Mouse (Mus musculus): ENCODE results near the gene Faap100. TPM values are rescaled to one million over a fixed set of nuclear protein-coding genes. Genes with fewer than 3 reads are reported as not detected.
A peak's percentile ranks its signal among the peaks of the same experiment; 100 is the strongest.

The Faap100 gene
- total and polyA plus RNA-seq, 2 experiments from 2014 or later: 109 to 180 TPM

DNA sequence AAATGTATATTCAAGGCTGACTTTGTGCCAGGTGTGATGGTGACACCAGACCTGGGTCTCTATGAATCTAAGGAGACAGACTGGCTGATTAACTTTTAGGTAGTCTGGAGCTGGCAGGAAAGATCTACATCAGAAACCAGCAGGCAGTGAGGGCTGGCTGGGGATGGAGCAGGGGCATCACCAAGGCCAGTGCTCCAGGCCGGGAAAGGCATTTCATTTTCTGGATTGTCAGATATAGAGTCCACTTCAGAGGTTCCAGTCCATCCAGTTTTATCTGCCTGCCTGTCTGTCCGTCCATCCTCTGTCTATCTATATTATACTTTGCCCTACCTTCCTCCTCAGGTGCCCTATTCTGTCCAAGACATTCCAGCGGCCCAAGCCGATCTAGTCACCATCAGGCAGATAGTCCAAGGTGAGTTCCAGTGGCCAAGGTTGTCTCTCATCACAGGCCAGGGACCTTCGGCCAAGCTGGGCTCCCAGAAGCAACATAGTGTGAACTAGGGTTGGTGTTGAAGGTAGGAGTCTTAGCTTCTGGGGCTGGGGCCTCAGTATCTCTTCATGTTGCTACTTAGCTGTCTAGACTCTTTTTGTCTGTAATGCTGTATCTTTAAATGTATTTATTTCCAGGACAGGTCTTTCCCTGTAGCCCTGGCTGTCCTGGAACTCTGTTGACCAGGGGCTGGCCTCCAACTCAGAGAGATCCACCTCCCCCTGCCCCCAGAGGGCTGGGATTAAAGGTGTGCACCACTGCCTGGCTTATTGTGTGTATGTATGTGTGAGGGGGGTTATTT lies 34.9 kb downstream of the Faap100 start:
- DNase-seq (ENCODE audit: low spot score) (no peak), ATAC-seq (ENCODE audit: low FRiP score) (no peak)
- peak overlapping the region; percentile 34; the same call in 1 of the 2 replicates for H3K27ac ChIP-seq (ENCODE audit: low read depth, low read length)
- H3K4me1 ChIP-seq (ENCODE audit: insufficient read depth, low read length): no peaks in the 10 kb centered on the region; the same call in 1 of the 2 replicates
- H3K4me2 ChIP-seq (ENCODE audit: low read depth, low read length, poor library complexity, severe bottlenecking): peak overlapping the region; percentile 86
- H3K4me3 ChIP-seq (ENCODE audit: low read depth, low read length): no peak overlapping the region
- WGBS: 79% methylated on average over 5 of the region's 5 CpGs
- H3K27me3 ChIP-seq (ENCODE audit: insufficient read depth, low read length): no peaks in the 10 kb centered on the region
- H3K9me3 ChIP-seq (ENCODE audit: low read length): no peaks in the 10 kb centered on the region
- H3K36me3 ChIP-seq (ENCODE audit: insufficient read depth, low read length): peaks cover 6% of the 10 kb centered on the region
- no peak overlapping the region for H3K9ac ChIP-seq (replicated peaks; ENCODE audit: low read length, poor library complexity, severe bottlenecking)
- TF ChIP-seq CTCF (IDR thresholded peaks at IDR 0.05): no peak

DNA sequence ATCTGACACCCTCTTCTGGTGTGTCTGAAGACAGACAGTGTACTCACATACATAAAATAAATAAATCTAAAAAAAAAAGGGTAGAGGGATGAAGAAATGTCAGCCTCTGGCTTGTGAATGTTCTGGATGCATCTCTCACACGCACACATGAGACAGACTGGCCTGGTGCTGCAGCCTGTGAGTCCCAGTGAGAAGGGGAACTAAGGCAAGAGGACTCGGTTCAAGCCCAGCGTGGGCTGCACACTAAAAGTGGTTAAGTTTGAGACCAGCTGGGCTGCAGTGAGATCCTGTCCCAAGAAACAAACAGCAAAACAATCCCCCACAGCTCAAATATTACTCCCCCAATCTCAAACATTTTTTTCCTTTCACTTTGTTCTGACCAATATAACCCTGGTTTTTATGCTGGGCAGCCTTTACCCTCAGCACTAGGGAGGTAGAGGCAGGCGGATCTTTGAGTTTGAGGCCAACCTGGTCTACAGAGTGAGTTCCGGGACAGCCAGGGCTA lies 35.9 kb downstream of the Faap100 start:
- DNase-seq (ENCODE audit: low spot score) (no peak), ATAC-seq (ENCODE audit: low FRiP score) (no peak)
- H3K4me2 ChIP-seq (ENCODE audit: low read depth, low read length, poor library complexity, severe bottlenecking): no peak overlapping the region
- peaks cover 6% of the 10 kb centered on the region for H3K36me3 ChIP-seq (ENCODE audit: insufficient read depth, low read length)
- no peaks in the 10 kb centered on the region for H3K27me3 ChIP-seq (ENCODE audit: insufficient read depth, low read length)
- WGBS: 96% methylated on average over 5 of the region's 5 CpGs
- no peak overlapping the region for H3K27ac ChIP-seq (ENCODE audit: low read depth, low read length)
- H3K9me3 ChIP-seq (ENCODE audit: low read length): no peaks in the 10 kb centered on the region
- H3K4me3 ChIP-seq (ENCODE audit: low read depth, low read length): no peak overlapping the region
- no peak for TF ChIP-seq CTCF (IDR thresholded peaks at IDR 0.05)
- no peaks in the 10 kb centered on the region; the same call in 1 of the 2 replicates for H3K4me1 ChIP-seq (ENCODE audit: insufficient read depth, low read length)
- no peak overlapping the region for H3K9ac ChIP-seq (replicated peaks; ENCODE audit: low read length, poor library complexity, severe bottlenecking)

DNA sequence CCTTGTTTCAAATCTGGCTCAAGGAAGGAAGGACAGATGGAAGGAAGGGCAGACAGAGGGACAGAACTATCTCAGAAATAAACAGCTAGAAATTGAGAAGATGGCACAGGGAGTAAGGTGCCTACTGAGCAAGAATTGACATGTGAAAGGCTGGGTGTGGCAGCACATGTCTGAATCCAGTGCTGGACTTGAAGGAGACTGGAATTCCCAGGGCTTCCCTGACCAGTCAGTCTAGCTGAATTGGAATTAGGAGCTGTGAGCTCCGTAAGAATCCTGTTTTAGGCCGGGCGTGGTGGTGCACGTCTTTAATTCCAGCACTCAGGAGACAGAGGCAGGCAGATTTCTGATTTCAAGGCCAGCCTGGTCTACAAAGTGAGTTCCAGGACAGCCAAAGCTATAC lies 36.9 kb downstream of the Faap100 start:
- 90% methylated on average over 4 of the region's 4 CpGs for WGBS
- H3K36me3 ChIP-seq (ENCODE audit: insufficient read depth, low read length): peaks cover 6% of the 10 kb centered on the region
- DNase-seq (ENCODE audit: low spot score) (no peak), ATAC-seq (ENCODE audit: low FRiP score) (no peak)
- H3K27ac ChIP-seq (ENCODE audit: low read depth, low read length): no peak overlapping the region
- H3K9ac ChIP-seq (replicated peaks; ENCODE audit: low read length, poor library complexity, severe bottlenecking): no peak overlapping the region
- no peaks in the 10 kb centered on the region for H3K27me3 ChIP-seq (ENCODE audit: insufficient read depth, low read length)
- H3K4me3 ChIP-seq (ENCODE audit: low read depth, low read length): no peak overlapping the region
- H3K4me1 ChIP-seq (ENCODE audit: insufficient read depth, low read length): no peaks in the 10 kb centered on the region; the same call in 1 of the 2 replicates
- no peak overlapping the region for H3K4me2 ChIP-seq (ENCODE audit: low read depth, low read length, poor library complexity, severe bottlenecking)
- H3K9me3 ChIP-seq (ENCODE audit: low read length): no peaks in the 10 kb centered on the region
- TF ChIP-seq CTCF (IDR thresholded peaks at IDR 0.05): no peak

GRCm38 (mm10) chr11:120339978-120340513 lies 38.5 kb downstream of the Faap100 start:
- no peaks in the 10 kb centered on the region for H3K27me3 ChIP-seq (ENCODE audit: insufficient read depth, low read length)
- H3K36me3 ChIP-seq (ENCODE audit: insufficient read depth, low read length): peaks cover 2% of the 10 kb centered on the region
- TF ChIP-seq CTCF (IDR thresholded peaks at IDR 0.05): no peak
- H3K9ac ChIP-seq (replicated peaks; ENCODE audit: low read length, poor library complexity, severe bottlenecking): no peak overlapping the region
- H3K4me2 ChIP-seq (ENCODE audit: low read depth, low read length, poor library complexity, severe bottlenecking): no peak overlapping the region
- no peaks in the 10 kb centered on the region for H3K9me3 ChIP-seq (ENCODE audit: low read length)
- no peak overlapping the region for H3K27ac ChIP-seq (ENCODE audit: low read depth, low read length)
- ATAC-seq (ENCODE audit: low FRiP score) (no peak), DNase-seq (ENCODE audit: low spot score) (no peak)
- no peak overlapping the region for H3K4me3 ChIP-seq (ENCODE audit: low read depth, low read length)
- 94% methylated on average over 10 of the region's 10 CpGs for WGBS
- no peaks in the 10 kb centered on the region; the same call in 1 of the 2 replicates for H3K4me1 ChIP-seq (ENCODE audit: insufficient read depth, low read length)

DNA sequence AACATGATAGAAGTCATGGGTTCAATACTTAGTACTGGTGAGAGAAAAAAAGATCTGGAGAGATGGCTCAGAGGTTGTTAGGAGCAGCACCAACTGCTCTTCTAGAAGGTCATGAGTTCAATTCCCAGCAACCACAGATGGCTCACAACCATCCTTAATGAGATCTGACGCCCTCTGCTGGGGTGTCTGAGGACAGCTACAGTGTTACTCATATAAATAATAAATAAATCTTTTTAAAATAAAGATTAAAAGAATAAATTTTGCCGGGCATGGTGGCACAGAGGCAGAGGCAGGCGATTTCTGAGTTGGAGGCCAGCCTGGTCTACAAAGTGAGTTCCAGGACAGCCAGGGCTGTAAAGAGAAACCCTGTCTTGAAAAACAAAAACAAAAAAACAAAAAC lies 39.8 kb downstream of the Faap100 start:
- no peak overlapping the region for H3K4me2 ChIP-seq (ENCODE audit: low read depth, low read length, poor library complexity, severe bottlenecking)
- H3K36me3 ChIP-seq (ENCODE audit: insufficient read depth, low read length): no peaks in the 10 kb centered on the region
- no peaks in the 10 kb centered on the region; the same call in 1 of the 2 replicates for H3K4me1 ChIP-seq (ENCODE audit: insufficient read depth, low read length)
- DNase-seq (ENCODE audit: low spot score) (no peak), ATAC-seq (ENCODE audit: low FRiP score) (no peak)
- no peak overlapping the region for H3K4me3 ChIP-seq (ENCODE audit: low read depth, low read length)
- H3K9ac ChIP-seq (replicated peaks; ENCODE audit: low read length, poor library complexity, severe bottlenecking): no peak overlapping the region
- no peak overlapping the region for H3K27ac ChIP-seq (ENCODE audit: low read depth, low read length)
- no peaks in the 10 kb centered on the region for H3K9me3 ChIP-seq (ENCODE audit: low read length)
- no peaks in the 10 kb centered on the region for H3K27me3 ChIP-seq (ENCODE audit: insufficient read depth, low read length)
- 75% methylated on average over 3 of the region's 3 CpGs for WGBS
- no peak for TF ChIP-seq CTCF (IDR thresholded peaks at IDR 0.05)

- DNase-seq (ENCODE audit: low spot score): no peak
- no peak for TF ChIP-seq CTCF (IDR thresholded peaks at IDR 0.05)
- H3K9me3 ChIP-seq (ENCODE audit: low read length): no peaks in the 10 kb centered on the region
- ATAC-seq (ENCODE audit: low FRiP score): no peak
- no peaks in the 10 kb centered on the region for H3K27me3 ChIP-seq (ENCODE audit: insufficient read depth, low read length)
- H3K4me3 ChIP-seq (ENCODE audit: low read depth, low read length): no peak overlapping the region
- no peak overlapping the region for H3K9ac ChIP-seq (replicated peaks; ENCODE audit: low read length, poor library complexity, severe bottlenecking)
- no peak overlapping the region for H3K4me2 ChIP-seq (ENCODE audit: low read depth, low read length, poor library complexity, severe bottlenecking)
- no peak overlapping the region for H3K27ac ChIP-seq (ENCODE audit: low read depth, low read length)
- H3K4me1 ChIP-seq (ENCODE audit: insufficient read depth, low read length): no peaks in the 10 kb centered on the region
- 43% methylated on average over 2 of the region's 2 CpGs for WGBS
- H3K36me3 ChIP-seq (ENCODE audit: insufficient read depth, low read length): no peaks in the 10 kb centered on the region
These were observed 41.1 kb downstream of the Faap100 start for GRCm38 (mm10) chr11:120337447-120337846.
